Mouse (Mus musculus) lung, postnatal 25 days (tissue): ENCODE measurements around the gene Lce1i.
"Not testable (repeated sequence)": the region's sequence is repeated elsewhere in the genome, so short reads cannot be mapped to it uniquely, and the experiment has no call there.

Experiments used
- DNase-seq: peaks from one replicate; pipeline ENCODE4 v3.0.0; 2022; ENCODE audit warnings: low spot score

Lce1i gene

GRCm38 (mm10) chr3:92778799-92779198, at the start of gene Lce1i:
Gene Lce1i (minus strand): TSS chr3:92778899.
- no peak for DNase-seq

- DNase-seq, result no peak
These were observed 48.4 kb upstream of the Lce1i start, which contains the start of gene Kprp for GRCm38 (mm10) chr3:92827108-92827507. Gene Kprp (minus strand): TSS chr3:92827247.

- DNase-seq, result no peak
These were observed 47.1 kb upstream of the Lce1i start for GRCm38 (mm10) chr3:92825808-92826207.

- DNase-seq, result not testable (repeated sequence)
These were observed 37.3 kb upstream of the Lce1i start for GRCm38 (mm10) chr3:92816036-92816435.

- DNase-seq, result no peak
These were observed 36.9 kb upstream of the Lce1i start for GRCm38 (mm10) chr3:92815581-92815980.

- no peak for DNase-seq
These were observed 29.1 kb upstream of the Lce1i start, which contains the start of gene Lce1k for GRCm38 (mm10) chr3:92807791-92808190. Gene Lce1k (minus strand): TSS chr3:92807891.

- DNase-seq, result no peak
These were observed 11.7 kb upstream of the Lce1i start, which contains the start of gene Lce1j for GRCm38 (mm10) chr3:92790414-92790813. Gene Lce1j (minus strand): TSS chr3:92790514.

GRCm38 (mm10) chr3:92771573-92771972, 7.1 kb downstream of the Lce1i start:
- no peak for DNase-seq

- no peak for DNase-seq
These were observed 13.7 kb downstream of the Lce1i start, which contains the start of gene Lce1h for GRCm38 (mm10) chr3:92764965-92765364. Gene Lce1h (minus strand): TSS chr3:92765065.

- no peak for DNase-seq
These were observed 25.5 kb downstream of the Lce1i start for GRCm38 (mm10) chr3:92753197-92753596.

- DNase-seq, result no peak
These were observed 26.5 kb downstream of the Lce1i start, which contains the start of gene Lce1g for GRCm38 (mm10) chr3:92752238-92752637. Gene Lce1g (minus strand): TSS chr3:92752338.

- DNase-seq, result no peak
These were observed 39.7 kb downstream of the Lce1i start, which contains the start of gene Gm38119 for GRCm38 (mm10) chr3:92738996-92739395. Gene Gm38119 (minus strand): TSS chr3:92739096.
